ENCODE assay signal across 8 mouse cellular contexts in genomic region chr10:75303324-75304048, GRCm38 (mm10). TPM values are rescaled to one million over a fixed set of nuclear protein-coding genes. Genes with fewer than 3 reads are reported as not detected.
DNase-seq lines count a peak whose midpoint lies in the region; ATAC-seq lines count a peak whose summit lies in the region.

No protein-coding gene starts in this region.

- H3K9ac ChIP-seq in neural tube, embryonic 13.5 days, result 0 out of 2 replicates have a peak overlapping the region, but pooled peaks have one; percentile 31

- H3K4me1 ChIP-seq in neural tube, embryonic 13.5 days (replicated peaks), result peaks cover 33% of the 10 kb centered on the region

- no peaks in the 10 kb centered on the region for H3K9me3 ChIP-seq in neural tube, embryonic 13.5 days

- DNase-seq in cerebellum, adult 11 months, result peak; percentile 22
- no peak for DNase-seq in cerebellum, postnatal 4 days (ENCODE audit: low spot score in 2 of 2)
- no peak for DNase-seq in neural tube, embryonic 10.5 days (ENCODE audit: extremely low spot score, low spot score)
- peak; percentile 93 for DNase-seq in induced T-regulatory cell, adult 2 months (ENCODE audit: low read depth)
- DNase-seq in natural killer cell, adult 2 months (ENCODE audit: low spot score in 2 of 2), result peak; percentile 78 to 83
- DNase-seq in gastrocnemius, postnatal 4 days (ENCODE audit: low spot score in 2 of 2), result no peak
- DNase-seq in lung, postnatal 25 days (ENCODE audit: low spot score), result no peak

- H3K27me3 ChIP-seq in neural tube, embryonic 13.5 days, result no peaks in the 10 kb centered on the region

- WGBS in neural tube, embryonic 13.5 days, result 87% methylated on average over 8 of the region's 8 CpGs

- peak overlapping the region; percentile 76 for H3K27ac ChIP-seq in neural tube, embryonic 13.5 days (replicated peaks)

- H3K4me3 ChIP-seq in neural tube, embryonic 13.5 days, result no peak overlapping the region

- no peak overlapping the region for H3K4me2 ChIP-seq in neural tube, embryonic 13.5 days

- H3K36me3 ChIP-seq in neural tube, embryonic 13.5 days, result peaks cover 67% of the 10 kb centered on the region

- no peak for ATAC-seq in neural tube, embryonic 13.5 days (ENCODE audit: low read depth)

RNA-seq across cellular contexts. Expression of gene Adora2a, which starts 13.2 kb away (rescaled TPM):
- polyA plus RNA-seq in neural tube, embryonic 13.5 days (2015; fragmentation: Nextera tagmentation; extraction: Ambion mirVana), result 4.4 and 4.9 TPM in 2 replicates
- 1 to 10 TPM; 4.4 to 5.5 TPM for total RNA-seq in gastrocnemius, postnatal 4 days (2021)

Comparison
In these comparisons a context has a peak if more than half of its experiments do, and no peak if none do; other contexts are left out.
1. DNase-seq: peak in cerebellum, adult 11 months (single experiment), induced T-regulatory cell, adult 2 months (single experiment) and natural killer cell, adult 2 months (2 of 2); none in cerebellum, postnatal 4 days (0 of 2), neural tube, embryonic 10.5 days (single experiment), gastrocnemius, postnatal 4 days (0 of 2) and lung, postnatal 25 days (single experiment).